ENCODE assay signal across 8 mouse cellular contexts in the genomic region with DNA sequence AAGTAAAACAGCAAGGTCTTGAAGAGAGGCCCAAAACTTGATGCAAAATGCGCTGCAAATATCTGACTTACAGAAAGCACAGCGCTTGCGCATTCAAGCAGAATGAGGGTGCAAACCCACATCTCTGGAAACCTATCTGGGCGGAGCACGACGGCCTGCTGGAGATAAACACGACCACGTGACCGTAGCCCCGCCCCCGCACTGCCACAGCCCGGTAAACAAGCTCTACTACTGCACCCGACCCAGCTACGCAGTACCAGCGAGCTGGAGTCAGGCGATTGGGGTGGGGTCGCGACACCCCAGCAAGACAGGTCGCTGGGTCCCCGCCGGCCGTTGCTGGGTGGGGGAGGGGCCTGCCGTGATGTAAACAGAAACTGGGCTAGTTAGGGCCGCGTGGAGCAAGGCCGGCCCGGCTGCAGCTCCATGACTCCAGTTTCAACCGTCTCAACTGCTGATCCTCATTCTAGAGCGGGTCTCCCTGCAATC. TPM values are rescaled to one million over a fixed set of nuclear protein-coding genes. Genes with fewer than 3 reads are reported as not detected.
DNase-seq lines count a peak whose midpoint lies in the region; ATAC-seq and TF ChIP-seq lines count a peak whose summit lies in the region.

No protein-coding gene starts in this region.

- peak; percentile 70 for TF ChIP-seq POLR2A in cortical plate, adult 2 months (IDR thresholded peaks at IDR 0.05; ENCODE audit: extremely low read depth, insufficient read depth, low read length)

- DNase-seq in gastrocnemius, adult 2 months = peak; percentile 98
- peak; percentile 83 for DNase-seq in hindbrain, postnatal 0 days (ENCODE audit: low spot score)
- DNase-seq in left cerebral cortex, adult 2 months (ENCODE audit: extremely low spot score in 1 of 2, low spot score in 2 of 2) = peak; percentile 85 to 91
- DNase-seq in retina, postnatal 7 days (ENCODE audit: low read depth, low spot score) = peak; percentile 66
- DNase-seq in urinary bladder, adult 18-20 months (ENCODE audit: low spot score in 2 of 2) = peak; percentile 95 to 97

- H3K27ac ChIP-seq in cortical plate, adult 2 months (ENCODE audit: insufficient read depth, low read length) = peak overlapping the region; percentile 93
- H3K27ac ChIP-seq in gastrocnemius, adult 2 months = peak overlapping the region; percentile 97
- peak overlapping the region; percentile 67; the same call in 1 of the 2 replicates for H3K27ac ChIP-seq in hindbrain, postnatal 0 days
- H3K27ac ChIP-seq in left cerebral cortex, adult 2 months = peak overlapping the region; percentile 95
- H3K27ac ChIP-seq in macrophage = no peak overlapping the region; the same call in 1 of the 2 replicates

- TF ChIP-seq CTCF in cortical plate, adult 2 months (IDR thresholded peaks at IDR 0.05; ENCODE audit: extremely low read depth, insufficient read depth, low read length) = no peak
- TF ChIP-seq CTCF in gastrocnemius, adult 2 months (IDR thresholded peaks at IDR 0.05) = no peak
- no peak for TF ChIP-seq CTCF in hindbrain, postnatal 0 days (IDR thresholded peaks at IDR 0.05; ENCODE audit: low read depth)
- no peak for TF ChIP-seq CTCF in left cerebral cortex, adult 2 months (IDR thresholded peaks at IDR 0.05)

- H3K27me3 ChIP-seq in hindbrain, postnatal 0 days (ENCODE audit: insufficient read depth, low read length) = no peaks in the 10 kb centered on the region

- ATAC-seq in activated CD4-positive, CD25-positive, alpha-beta regulatory T cell, adult 4 months = peak; percentile 75
- ATAC-seq in hindbrain, postnatal 0 days = peak; percentile 85

- H3K36me3 ChIP-seq in hindbrain, postnatal 0 days (ENCODE audit: insufficient read depth, low read length) = no peaks in the 10 kb centered on the region
- H3K36me3 ChIP-seq in macrophage (ENCODE audit: inconsistent target) = no peaks in the 10 kb centered on the region

- peak overlapping the region; percentile 60 for H3K9ac ChIP-seq in hindbrain, postnatal 0 days (replicated peaks; ENCODE audit: low read length)

- peaks cover 6% of the 10 kb centered on the region; the same call in 1 of the 2 replicates for H3K4me1 ChIP-seq in cortical plate, adult 2 months (ENCODE audit: control insufficient read depth, insufficient read depth, low read length)
- peaks cover 8% of the 10 kb centered on the region; the same call in 1 of the 2 replicates for H3K4me1 ChIP-seq in hindbrain, postnatal 0 days (ENCODE audit: insufficient read depth, low read length)

- peak overlapping the region; percentile 64 for H3K4me2 ChIP-seq in hindbrain, postnatal 0 days (ENCODE audit: low read depth, low read length)

- H3K4me3 ChIP-seq in cortical plate, adult 2 months (ENCODE audit: insufficient read depth, low read length) = peak overlapping the region; percentile 37
- peak overlapping the region; percentile 78 for H3K4me3 ChIP-seq in gastrocnemius, adult 2 months
- peak overlapping the region; percentile 46 for H3K4me3 ChIP-seq in hindbrain, postnatal 0 days (ENCODE audit: low read length)
- peak overlapping the region; percentile 50 for H3K4me3 ChIP-seq in left cerebral cortex, adult 2 months
- H3K4me3 ChIP-seq in macrophage (ENCODE audit: inconsistent target) = peak overlapping the region; percentile 28

- H3K79me2 ChIP-seq in macrophage (ENCODE audit: inconsistent target) = no peaks in the 10 kb centered on the region

- 2% methylated on average over 29 of the region's 29 CpGs for WGBS in hindbrain, postnatal 0 days
- WGBS in macrophage (ENCODE audit: missing documents) = 1% methylated on average over 29 of the region's 29 CpGs

- no peaks in the 10 kb centered on the region for H3K9me3 ChIP-seq in hindbrain, postnatal 0 days (ENCODE audit: low read length)

- intact Hi-C loops in gastrocnemius, adult 2 months (cut with DNase I) = loop anchor here (5.0 kb wide), 1 partner anchor 95 kb away; a partner anchor contains a TSS
- intact Hi-C loops in left cerebral cortex, adult 2 months (cut with DNase I) = loop anchor here (2.0 to 5.0 kb wide), 3 partner anchors 45 to 175 kb away; a partner anchor contains a TSS

RNA-seq across cellular contexts. Expression of a gene that starts 36.2 kb away (rescaled TPM):
- polyA plus RNA-seq in activated CD4-positive, CD25-positive, alpha-beta regulatory T cell, adult 4 months (2017; shearing (Covaris generic)) = 100 to 1,000 TPM; 505 to 519 TPM
- polyA plus RNA-seq in cortical plate, adult 2 months (2012; rRNA removed) = 6.7 and 7.5 TPM in 2 replicates
- 1 to 10 TPM; 2.4 to 2.6 TPM for total RNA-seq in gastrocnemius, adult 2 months (2021)
- total RNA-seq in hindbrain, postnatal 0 days (2014; rRNA removed) = 3.5 and 5.3 TPM in 2 replicates
- polyA plus RNA-seq in hindbrain, postnatal 0 days (2015; fragmentation: Nextera tagmentation; extraction: Ambion mirVana) = 3.9 and 4.5 TPM in 2 replicates
- 1 to 10 TPM; 5.1 to 6.1 TPM for total RNA-seq in left cerebral cortex, adult 2 months (2021)
- 100 to 1,000 TPM in 24 of 26 experiments, 10 to 100 TPM in 2; 96.9 to 911 (median 311) TPM for total RNA-seq in macrophage (2018; cell fraction: chromatin; rRNA removed)
- 100 to 1,000 TPM in 13 of 26 experiments, 10 to 100 TPM in 13; 28.8 to 219 (median 97.8) TPM for total RNA-seq in macrophage (2018; cell fraction: cytosol; rRNA removed)
- total RNA-seq in macrophage (2018; cell fraction: nucleus; rRNA removed) = 100 to 1,000 TPM in 25 of 26 experiments, 10 to 100 TPM in 1; 82.7 to 710 (median 344) TPM
- 22.8 to 91.0 TPM (median 42.5 TPM) in 3 replicates for polyA plus RNA-seq in macrophage (2018)

RNA-seq across cellular contexts. Expression of a gene that starts 43.2 kb away (rescaled TPM):
- 10 to 100 TPM; 21.9 to 30.3 TPM for polyA plus RNA-seq in activated CD4-positive, CD25-positive, alpha-beta regulatory T cell, adult 4 months (2017; shearing (Covaris generic))
- 58.4 and 62.6 TPM in 2 replicates for polyA plus RNA-seq in cortical plate, adult 2 months (2012; rRNA removed)
- total RNA-seq in gastrocnemius, adult 2 months (2021) = 10 to 100 TPM; 18.9 to 19.6 TPM
- total RNA-seq in hindbrain, postnatal 0 days (2014; rRNA removed) = 5.1 and 9.5 TPM in 2 replicates
- polyA plus RNA-seq in hindbrain, postnatal 0 days (2015; fragmentation: Nextera tagmentation; extraction: Ambion mirVana) = 2.9 and 3.1 TPM in 2 replicates
- total RNA-seq in left cerebral cortex, adult 2 months (2021) = 10 to 100 TPM; 52.3 to 52.6 TPM
- 10 to 100 TPM in 10 of 26 experiments, 1 to 10 TPM in 16; 1.4 to 33.0 (median 8.3) TPM for total RNA-seq in macrophage (2018; cell fraction: chromatin; rRNA removed)
- 1 to 10 TPM in 25 of 26 experiments, under 1 TPM in 1; 0.91 to 8.3 (median 2.7) TPM for total RNA-seq in macrophage (2018; cell fraction: cytosol; rRNA removed)
- total RNA-seq in macrophage (2018; cell fraction: nucleus; rRNA removed) = 10 to 100 TPM in 8 of 26 experiments, 1 to 10 TPM in 18; 1.2 to 27.8 (median 4.8) TPM
- polyA plus RNA-seq in macrophage (2018) = 1.2 to 5.5 TPM (median 4.3 TPM) in 3 replicates

Comparison
In these comparisons a context has a peak if more than half of its experiments do, and no peak if none do; other contexts are left out.
1. H3K4me3 ChIP-seq: peak in every context shown above with its lines; median percentile 78 in gastrocnemius, adult 2 months; 50 in left cerebral cortex, adult 2 months; 46 in hindbrain, postnatal 0 days; 37 in cortical plate, adult 2 months; 28 in macrophage.